Mouse (Mus musculus) spleen, postnatal 10 days (tissue): ENCODE results near the gene Tmem45b.
"Not testable (repeated sequence)": the region's sequence is repeated elsewhere in the genome, so short reads cannot be mapped to it uniquely, and the experiment has no call there.

Experiments
- DNase-seq, 2 experiments: peaks; one replicate each; pipeline ENCODE4 v3.0.0; 2021 to 2022; ENCODE audit warnings: low spot score in 2 of 2

Tmem45b gene

GRCm38 (mm10) chr9:31463692-31464474, at the start of gene Tmem45b:
Tmem45b (minus strand) TSS chr9:31464462.
- DNase-seq, result no peak

- DNase-seq, result no peak
Observed at GRCm38 (mm10) chr9:31508189-31508588, 43.9 kb upstream of the Tmem45b start.

GRCm38 (mm10) chr9:31501221-31501620, 37.0 kb upstream of the Tmem45b start:
- DNase-seq, result not testable (repeated sequence)

GRCm38 (mm10) chr9:31463190-31463589, 1.1 kb downstream of the Tmem45b start:
- DNase-seq, result no peak

GRCm38 (mm10) chr9:31454356-31454755, 9.9 kb downstream of the Tmem45b start:
- no peak for DNase-seq

- DNase-seq, result no peak
Observed at GRCm38 (mm10) chr9:31452166-31452565, 12.1 kb downstream of the Tmem45b start.

GRCm38 (mm10) chr9:31449145-31449772, 15.0 kb downstream of the Tmem45b start:
- DNase-seq, result no peak

- no peak for DNase-seq
Observed at GRCm38 (mm10) chr9:31444236-31444635, 20.0 kb downstream of the Tmem45b start.

GRCm38 (mm10) chr9:31441487-31441886, 22.8 kb downstream of the Tmem45b start:
- DNase-seq, result no peak

GRCm38 (mm10) chr9:31440366-31440765, 23.9 kb downstream of the Tmem45b start:
- no peak for DNase-seq

GRCm38 (mm10) chr9:31439341-31439740, 24.9 kb downstream of the Tmem45b start:
- no peak for DNase-seq

GRCm38 (mm10) chr9:31438834-31439233, 25.4 kb downstream of the Tmem45b start:
- DNase-seq, result no peak

GRCm38 (mm10) chr9:31437861-31438260, 26.4 kb downstream of the Tmem45b start:
- DNase-seq, result no peak

- no peak for DNase-seq
Observed at GRCm38 (mm10) chr9:31435415-31435814, 28.8 kb downstream of the Tmem45b start.

- no peak for DNase-seq
Observed at GRCm38 (mm10) chr9:31433431-31433830, 30.8 kb downstream of the Tmem45b start.

- DNase-seq, result no peak
Observed at GRCm38 (mm10) chr9:31432336-31432975, 31.8 kb downstream of the Tmem45b start.

- no peak for DNase-seq
Observed at GRCm38 (mm10) chr9:31431751-31432150, 32.5 kb downstream of the Tmem45b start.

GRCm38 (mm10) chr9:31430011-31430410, 34.3 kb downstream of the Tmem45b start:
- DNase-seq, result no peak

GRCm38 (mm10) chr9:31428971-31429370, 35.3 kb downstream of the Tmem45b start:
- no peak for DNase-seq

- no peak for DNase-seq
Observed at GRCm38 (mm10) chr9:31422143-31422542, 42.1 kb downstream of the Tmem45b start.

- peak in 1 of 2 experiments; percentile 29 for DNase-seq
Observed at GRCm38 (mm10) chr9:31418821-31419220, 45.4 kb downstream of the Tmem45b start.

GRCm38 (mm10) chr9:31412165-31412564, 52.1 kb downstream of the Tmem45b start:
- DNase-seq, result no peak

- peak in 1 of 2 experiments; percentile 51 for DNase-seq
Observed at GRCm38 (mm10) chr9:31405217-31405616, 59.0 kb downstream of the Tmem45b start.
